Mouse (Mus musculus): ENCODE data around the gene Hccs. TPM values are rescaled to one million over a fixed set of nuclear protein-coding genes. Genes with fewer than 3 reads are reported as not detected.

Gene Hccs
- total RNA-seq, 2 experiments from 2014 or later: 36.1 to 36.3 TPM

DNA sequence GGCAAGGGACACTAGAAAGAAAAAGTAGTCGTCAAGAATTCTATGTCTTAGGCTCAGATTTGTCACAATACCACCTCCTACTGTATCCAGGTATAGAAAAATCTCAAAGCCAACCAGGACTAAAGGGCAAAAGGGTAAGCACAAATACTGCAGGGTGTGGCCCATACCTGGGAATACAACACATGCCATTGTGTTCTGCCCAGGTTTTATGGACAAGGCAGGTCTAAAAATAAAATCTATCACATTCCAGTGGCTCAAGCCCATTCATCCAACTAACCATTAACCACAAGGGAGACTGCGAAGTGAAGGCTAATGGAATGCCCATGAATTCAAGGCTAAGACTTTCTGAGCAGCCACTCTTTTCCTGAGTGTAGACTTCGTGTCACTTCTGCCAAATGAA lies 110.2 kb downstream of the Hccs start:
- ATAC-seq (replicated peaks; ENCODE audit: poor library complexity): no peak

Other genes with a start within 250 kb of the Hccs start
- not detected in 2 replicates for gene Amelx, start 133.2 kb downstream of the Hccs start, total RNA-seq (2015)
- not detected in 2 replicates for gene Amelx, start 133.2 kb downstream of the Hccs start, total RNA-seq (2017)